Mouse (Mus musculus) myocyte (in vitro differentiated cells): Measurements from ENCODE around the gene Tmcc3.

Experiments
- E2F4 ChIP-seq: IDR thresholded peaks from one replicate; pipeline ENCODE4 v1.6.1; 2011; ENCODE audit warnings: mild to moderate bottlenecking, control low read depth, moderate library complexity; ENCODE audit not compliant: insufficient read depth
- MYOD1 ChIP-seq, 3 experiments: IDR thresholded peaks; one replicate each; pipeline ENCODE4 v1.6.1; 2011; ENCODE audit warnings: control low read depth in 2 of 3, low read depth in 2 of 3, mild to moderate bottlenecking in 2 of 3, moderate library complexity in 1 of 3; ENCODE audit not compliant: insufficient read length in 2 of 3, control insufficient read depth in 1 of 3
- POLR2A ChIP-seq: IDR thresholded peaks from one replicate; pipeline ENCODE4 v1.6.1; 2011; ENCODE audit warnings: low read depth, mild to moderate bottlenecking, control low read depth, moderate library complexity; ENCODE audit not compliant: insufficient read length
- POLR2AphosphoS2 ChIP-seq: IDR thresholded peaks from one replicate; pipeline ENCODE4 v1.6.1; 2011; ENCODE audit warnings: low read depth, control low read depth; ENCODE audit not compliant: insufficient read length
- TCF12 ChIP-seq: IDR thresholded peaks from one replicate; pipeline ENCODE4 v1.6.1; 2011; ENCODE audit warnings: mild to moderate bottlenecking, control low read depth; ENCODE audit not compliant: poor library complexity, insufficient read depth, severe bottlenecking
- USF1 ChIP-seq: IDR thresholded peaks from one replicate; pipeline ENCODE4 v1.6.1; 2011; ENCODE audit warnings: low read depth, mild to moderate bottlenecking, control low read depth, moderate library complexity

GRCm38 (mm10) chr10:94295923-94296605, 15.7 kb upstream of the Tmcc3 start:
- TF ChIP-seq TCF12: no peak
- TF ChIP-seq POLR2AphosphoS2: no peak
- no peak for TF ChIP-seq MYOD1 (IDR thresholded peaks at IDR 0.05; ENCODE audit: control insufficient read depth in 1 of 3, insufficient read length in 2 of 3, low read depth in 2 of 3)
- no peak for TF ChIP-seq E2F4
- TF ChIP-seq POLR2A: no peak
- TF ChIP-seq USF1: no peak
